Mouse (Mus musculus) cerebellum, adult 8-10 months (tissue): Measurements from ENCODE around the gene Npcd.
A peak's percentile ranks its signal among the peaks of the same experiment; 100 is the strongest.

Source experiments
- DNase-seq: peaks from one replicate; pipeline ENCODE4 v3.0.0; 2022

The Npcd gene

DNA sequence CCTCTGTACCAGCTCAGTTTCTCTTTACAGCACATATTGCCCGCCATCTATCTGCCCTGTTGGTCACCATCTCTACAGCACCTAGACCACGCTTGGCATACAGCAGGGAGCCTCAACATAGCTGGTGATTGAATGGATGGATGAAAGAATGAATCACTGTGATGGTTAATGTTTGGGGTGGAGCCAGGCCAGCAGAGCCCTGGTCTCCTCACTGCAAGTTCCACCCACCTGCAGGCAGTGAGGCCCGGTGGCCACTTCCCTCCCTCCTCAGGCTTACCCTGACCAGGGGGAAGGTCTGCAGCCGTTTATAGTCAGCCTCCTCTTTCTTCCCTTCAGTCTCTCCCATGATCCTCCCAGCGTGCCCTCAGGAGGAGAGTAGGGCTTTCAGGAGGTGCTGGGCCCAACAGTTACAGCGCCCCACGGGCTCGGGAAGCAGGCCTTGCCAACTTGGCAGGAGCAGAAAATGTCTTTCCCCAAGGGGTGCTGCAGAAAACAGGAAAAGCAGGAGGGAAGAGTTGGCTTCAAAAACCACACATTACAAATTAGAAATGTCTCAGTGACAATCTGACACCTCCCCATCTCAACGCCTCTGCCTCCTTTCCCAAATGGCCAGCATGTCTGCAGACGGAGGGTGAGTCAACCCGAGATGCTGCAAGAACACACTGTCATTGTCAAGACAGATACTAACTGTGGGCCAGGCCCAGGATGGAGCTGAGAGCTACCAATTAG lies 69.3 kb downstream of the Npcd start:
- DNase-seq = peak; percentile 63

- DNase-seq = peak; percentile 81
Observed at GRCm38 (mm10) chr15:79763601-79764246, 70.3 kb downstream of the Npcd start.

- no peak for DNase-seq
Observed at GRCm38 (mm10) chr15:79763001-79763400, 71.0 kb downstream of the Npcd start.

GRCm38 (mm10) chr15:79760956-79761355 lies 73.1 kb downstream of the Npcd start:
- DNase-seq = no peak

GRCm38 (mm10) chr15:79757118-79757517 lies 76.9 kb downstream of the Npcd start:
- DNase-seq = no peak

DNA sequence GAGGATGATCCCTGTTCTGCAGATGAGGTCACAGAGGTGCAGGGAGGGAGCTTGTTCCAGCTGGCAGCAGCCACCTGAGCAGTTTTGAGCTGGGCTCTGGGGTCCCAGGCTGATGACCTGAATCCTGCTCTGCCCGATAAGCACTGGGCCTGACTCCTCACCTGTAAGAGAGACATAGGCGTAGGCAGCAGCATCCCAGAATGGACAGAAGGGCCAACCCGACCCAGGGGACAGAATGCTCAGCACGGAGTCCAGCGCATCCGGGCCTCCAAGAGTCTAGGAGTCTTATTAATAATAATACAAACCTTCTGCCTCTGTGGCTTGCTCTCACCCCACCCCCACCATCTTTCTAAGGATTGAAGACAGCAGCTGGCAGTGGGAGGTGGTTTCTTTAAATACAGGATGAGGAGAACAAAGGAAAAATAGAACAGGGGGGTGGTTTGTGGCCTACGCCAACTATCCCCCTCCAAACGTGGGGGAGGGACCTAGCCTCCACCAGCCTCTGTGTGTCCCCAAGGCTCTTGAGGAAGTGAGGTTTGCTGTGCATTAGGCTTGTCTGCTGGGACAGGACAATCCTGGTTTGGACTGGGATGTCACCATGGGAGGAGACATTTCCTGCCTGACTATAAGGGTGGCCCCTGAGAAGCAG lies 77.9 kb downstream of the Npcd start:
- DNase-seq = no peak

DNA sequence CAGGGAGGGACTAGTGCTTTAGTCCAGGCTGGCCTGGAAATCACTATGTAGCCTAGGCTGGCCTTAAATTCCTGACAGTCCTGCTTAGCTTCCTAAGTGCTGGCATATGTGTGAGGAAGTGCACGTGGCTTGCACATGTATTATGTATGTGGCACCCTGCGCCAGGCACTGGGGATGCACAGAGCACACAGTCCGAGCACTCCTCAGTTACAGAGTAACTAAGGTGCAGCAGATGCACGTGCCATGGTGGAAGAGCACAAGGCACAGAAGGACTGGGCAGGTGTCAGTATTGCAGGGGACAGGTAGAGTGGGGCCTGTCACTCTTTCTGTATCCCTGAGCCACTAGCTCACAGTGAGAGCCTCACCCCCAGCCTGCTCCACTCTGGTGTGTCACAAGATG lies 78.9 kb downstream of the Npcd start:
- no peak for DNase-seq

GRCm38 (mm10) chr15:79753873-79754272 lies 80.2 kb downstream of the Npcd start:
- no peak for DNase-seq

DNA sequence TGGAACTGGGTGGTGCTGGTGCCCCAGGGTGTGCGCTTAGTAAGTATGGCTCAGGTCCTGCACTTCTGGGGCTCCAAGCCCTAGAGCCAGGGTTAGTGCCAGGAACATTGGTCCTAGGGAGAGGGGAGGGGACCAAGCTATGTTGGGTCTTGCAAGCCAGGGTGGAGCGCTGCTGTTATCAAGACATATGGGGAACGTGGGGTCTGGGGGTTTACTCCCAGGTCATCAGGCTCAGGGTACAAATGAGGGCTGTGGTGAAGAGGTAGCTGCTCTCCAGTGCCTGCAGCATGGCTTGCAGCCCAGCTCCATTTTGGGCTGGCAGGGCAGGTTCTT lies 80.7 kb downstream of the Npcd start:
- no peak for DNase-seq

DNA sequence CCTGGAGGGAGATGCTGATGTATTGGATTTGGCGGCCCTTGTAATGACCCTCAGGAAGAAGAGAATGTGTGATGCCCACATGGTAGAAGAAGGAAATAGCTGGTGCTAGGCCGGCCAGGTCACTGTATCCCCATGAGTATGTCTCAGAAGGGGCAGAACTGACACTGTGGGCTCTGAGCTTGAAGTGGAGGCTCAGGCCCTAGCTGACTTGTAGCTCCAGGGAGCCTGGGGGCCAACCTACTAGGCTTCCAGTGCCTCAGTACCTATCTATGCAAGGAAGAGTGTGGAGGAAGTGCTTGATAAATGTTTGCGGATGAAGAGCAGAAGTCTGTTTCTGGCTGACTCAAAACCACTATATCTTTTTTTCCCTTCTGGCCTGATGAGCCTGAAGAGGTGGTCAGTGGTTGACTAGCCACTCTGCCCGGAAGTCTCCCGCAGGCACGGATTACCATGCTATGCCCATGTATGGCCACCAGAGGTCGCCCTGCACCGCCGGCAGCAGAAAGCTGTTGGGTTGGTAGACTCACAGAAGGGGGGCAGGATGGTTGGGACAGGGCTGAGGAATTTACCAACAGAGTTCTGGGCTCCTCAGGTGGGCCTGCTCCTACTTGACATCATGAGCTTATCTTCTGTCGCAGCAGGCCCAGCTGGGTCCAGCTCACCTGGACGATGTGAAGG lies 81.2 kb downstream of the Npcd start:
- DNase-seq = peak; percentile 83

DNA sequence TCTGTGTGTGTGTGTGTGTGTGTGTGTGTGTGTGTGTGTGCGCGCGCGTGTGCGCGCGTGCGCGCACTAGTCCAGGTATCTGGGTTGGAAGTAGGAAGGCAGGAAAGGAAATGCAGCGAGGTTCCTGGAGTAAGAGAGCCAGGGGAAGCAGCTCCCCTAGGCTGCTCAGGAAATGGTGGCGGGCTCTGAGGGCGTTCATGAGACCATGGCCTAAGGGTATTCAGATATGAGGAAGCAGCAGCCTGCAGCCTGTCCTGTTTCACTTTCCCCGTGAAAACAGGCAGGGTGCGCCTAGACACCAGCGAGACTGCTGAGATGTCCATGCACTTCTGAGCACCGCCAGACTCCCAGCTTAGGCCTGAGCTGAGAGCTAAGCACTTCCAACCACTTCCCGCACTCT lies 82.3 kb downstream of the Npcd start:
- no peak for DNase-seq

- no peak for DNase-seq
Observed at GRCm38 (mm10) chr15:79750266-79750665, 83.8 kb downstream of the Npcd start.

GRCm38 (mm10) chr15:79749162-79749561 lies 84.9 kb downstream of the Npcd start:
- no peak for DNase-seq

- DNase-seq = no peak
Observed at GRCm38 (mm10) chr15:79747998-79748397, 86.0 kb downstream of the Npcd start.

GRCm38 (mm10) chr15:79745883-79746282 lies 88.2 kb downstream of the Npcd start:
- no peak for DNase-seq

DNA sequence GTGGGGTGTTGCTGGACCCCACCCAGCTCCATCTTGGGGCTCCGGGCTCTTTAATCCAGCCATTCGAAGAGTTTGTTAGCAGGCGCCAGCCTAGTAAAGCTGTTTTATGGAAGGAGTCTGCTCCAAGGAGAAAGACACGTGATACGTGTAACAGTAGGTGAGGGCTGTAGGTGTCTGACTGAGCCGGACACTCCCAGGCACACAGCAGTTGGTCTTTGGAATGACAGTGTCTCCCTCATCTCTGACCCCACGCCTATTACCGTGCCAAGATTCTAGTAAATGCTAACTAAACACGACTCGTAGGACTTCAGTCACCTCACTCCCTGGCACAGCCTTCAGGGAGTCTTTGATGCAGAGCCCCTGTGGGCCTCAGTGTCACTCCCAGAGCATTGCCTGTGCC lies 88.7 kb downstream of the Npcd start:
- DNase-seq = no peak

GRCm38 (mm10) chr15:79744742-79745141 lies 89.3 kb downstream of the Npcd start:
- no peak for DNase-seq

DNA sequence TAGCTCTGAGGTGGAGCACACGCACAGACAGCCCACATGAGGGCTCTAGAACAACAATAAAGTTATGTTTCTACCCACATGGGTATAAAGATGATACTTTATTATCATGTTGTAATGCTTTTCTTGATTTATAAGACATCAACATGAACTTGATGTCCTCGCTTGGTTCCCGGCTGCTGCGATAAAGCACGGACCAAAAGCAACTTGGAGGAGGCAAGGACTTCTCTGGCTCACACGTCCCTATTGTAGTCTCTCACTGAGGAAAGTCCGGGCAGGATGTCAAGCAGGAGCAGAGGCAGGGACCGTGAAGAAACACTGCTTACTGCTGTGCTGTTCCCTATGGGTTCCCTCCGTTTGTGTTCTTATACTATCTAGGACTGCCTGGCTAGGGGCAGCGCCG lies 90.0 kb downstream of the Npcd start:
- DNase-seq = no peak

DNA sequence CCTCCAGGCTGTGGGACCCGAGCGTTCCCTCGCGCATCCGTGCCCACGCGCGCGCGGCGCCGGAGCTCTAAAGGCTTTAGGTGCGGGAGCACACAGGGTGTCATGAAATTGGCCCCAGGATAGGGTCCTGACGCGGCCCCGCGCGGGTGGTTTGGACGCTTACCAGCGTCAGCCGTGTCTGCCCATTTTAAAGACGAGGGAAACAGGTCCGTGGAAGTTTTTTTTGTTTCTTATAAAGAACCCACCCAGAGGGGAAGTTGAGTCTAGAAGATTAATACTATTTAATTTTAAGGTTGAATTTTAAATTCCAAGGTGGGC lies 91.4 kb downstream of the Npcd start:
- DNase-seq = no peak

- DNase-seq = peak; percentile 95
Observed at GRCm38 (mm10) chr15:79741921-79742705, 91.9 kb downstream of the Npcd start, which contains the start of gene Sun2. Sun2 (minus strand) TSS chr15:79742536.

GRCm38 (mm10) chr15:79741173-79741858 lies 92.7 kb downstream of the Npcd start:
- no peak for DNase-seq

DNA sequence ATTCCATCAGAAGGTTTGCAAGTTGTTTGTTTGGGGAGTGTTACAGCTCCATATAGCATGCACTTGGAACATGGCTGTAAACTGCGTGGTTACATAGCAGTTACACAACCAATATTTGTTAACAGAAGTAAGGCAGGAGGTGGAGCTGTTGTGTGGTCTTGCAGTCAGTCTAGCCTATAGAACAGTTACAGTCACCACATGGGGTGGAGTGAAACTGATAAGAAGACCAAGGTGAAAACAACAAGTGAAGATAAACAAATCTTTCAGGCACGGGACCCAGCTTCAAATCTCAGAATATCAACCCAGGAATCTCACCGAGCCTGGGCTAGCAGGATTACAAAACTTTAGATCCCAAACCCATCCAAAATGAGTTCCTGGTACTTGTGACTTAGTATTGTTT lies 93.3 kb downstream of the Npcd start:
- no peak for DNase-seq
